Mouse (Mus musculus): ENCODE results near the gene Adgrv1.

- no peak for TF ChIP-seq GATA1 (IDR thresholded peaks at IDR 0.05; ENCODE audit: low read length)
- TF ChIP-seq TAL1 (IDR thresholded peaks at IDR 0.05; ENCODE audit: low read length), result no peak
These were observed 26.0 kb downstream of the Adgrv1 start for GRCm38 (mm10) chr13:81606991-81607390.
